Mouse (Mus musculus) bone marrow macrophage, adult 2 months (primary cell): ENCODE data around the gene Kalrn.

Source experiments
- CTCF ChIP-seq: IDR thresholded peaks from 2 replicates; pipeline ENCODE4 v1.5.1; 2012; ENCODE audit warnings: low read depth, mild to moderate bottlenecking, low read length, moderate library complexity
- POLR2A ChIP-seq: IDR thresholded peaks from 2 replicates; pipeline ENCODE4 v1.6.1; 2012; ENCODE audit warnings: mild to moderate bottlenecking, low read depth, low read length, borderline replicate concordance

DNA sequence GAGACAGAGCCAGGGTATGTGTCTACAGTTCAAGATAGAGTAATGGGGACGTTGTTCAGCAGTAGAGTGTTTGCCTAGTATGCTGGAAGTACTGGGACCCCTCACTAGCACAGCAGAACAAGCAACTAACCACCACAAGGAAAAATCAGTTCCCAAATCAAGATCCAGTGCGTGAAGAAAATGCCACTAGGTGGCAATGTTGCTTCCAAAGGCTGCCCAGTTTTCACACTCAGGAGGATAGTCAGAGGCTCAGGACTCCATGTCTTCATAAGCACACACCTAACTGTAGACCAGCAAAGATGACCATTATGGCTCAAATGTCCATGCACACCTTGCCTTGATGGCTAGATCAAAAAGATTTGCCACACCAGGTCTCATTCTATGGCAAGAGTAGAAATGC lies 454.0 kb downstream of the Kalrn start:
- TF ChIP-seq CTCF, result no peak
- TF ChIP-seq POLR2A, result no peak
